Mouse (Mus musculus) right cerebral cortex, postnatal 10 days (tissue): Measurements from ENCODE around the gene Zfp644.
A peak's percentile ranks its signal among the peaks of the same experiment; 100 is the strongest.
"Not testable (repeated sequence)": the region's sequence is repeated elsewhere in the genome, so short reads cannot be mapped to it uniquely, and the experiment has no call there.

Source experiments
- DNase-seq, 2 experiments: peaks; one replicate each; pipeline ENCODE4 v3.0.0; 2021; ENCODE audit warnings: low spot score in 2 of 2

Gene Zfp644

GRCm38 (mm10) chr5:106696396-106697337 is at the start of gene Zfp644:
Gene Zfp644 (minus strand): TSS chr5:106697287.
- peak; percentile 93 to 94 for DNase-seq

GRCm38 (mm10) chr5:106739716-106740115 is 42.6 kb upstream of the Zfp644 start:
- DNase-seq: no peak

GRCm38 (mm10) chr5:106723487-106723886 is 26.4 kb upstream of the Zfp644 start:
- DNase-seq: no peak

- no peak for DNase-seq
Measured at GRCm38 (mm10) chr5:106722771-106723170, 25.7 kb upstream of the Zfp644 start.

- DNase-seq: peak; percentile 37 to 60
Measured at GRCm38 (mm10) chr5:106711870-106712277, 14.8 kb upstream of the Zfp644 start.

GRCm38 (mm10) chr5:106711220-106711726 is 14.2 kb upstream of the Zfp644 start:
- no peak for DNase-seq

- no peak for DNase-seq
Measured at GRCm38 (mm10) chr5:106710611-106711010, 13.5 kb upstream of the Zfp644 start.

- DNase-seq: no peak
Measured at GRCm38 (mm10) chr5:106710085-106710409, 13.0 kb upstream of the Zfp644 start.

- DNase-seq: no peak
Measured at GRCm38 (mm10) chr5:106709388-106710084, 12.4 kb upstream of the Zfp644 start.

GRCm38 (mm10) chr5:106706363-106706762 is 9.3 kb upstream of the Zfp644 start:
- DNase-seq: no peak

- DNase-seq: no peak
Measured at GRCm38 (mm10) chr5:106705162-106705561, 8.1 kb upstream of the Zfp644 start.

- DNase-seq: peak; percentile 78 to 82
Measured at GRCm38 (mm10) chr5:106695681-106696395, 1.2 kb downstream of the Zfp644 start.

GRCm38 (mm10) chr5:106695141-106695540 is 1.9 kb downstream of the Zfp644 start:
- no peak for DNase-seq

- DNase-seq: no peak
Measured at GRCm38 (mm10) chr5:106694683-106695082, 2.4 kb downstream of the Zfp644 start.

- no peak for DNase-seq
Measured at GRCm38 (mm10) chr5:106693034-106693433, 4.1 kb downstream of the Zfp644 start.

- DNase-seq: no peak
Measured at GRCm38 (mm10) chr5:106680636-106681458, 16.2 kb downstream of the Zfp644 start.

GRCm38 (mm10) chr5:106679659-106680058 is 17.4 kb downstream of the Zfp644 start:
- no peak for DNase-seq

GRCm38 (mm10) chr5:106678823-106679222 is 18.3 kb downstream of the Zfp644 start:
- not testable (repeated sequence) for DNase-seq

- no peak for DNase-seq
Measured at GRCm38 (mm10) chr5:106676784-106677183, 20.3 kb downstream of the Zfp644 start.

- DNase-seq: no peak
Measured at GRCm38 (mm10) chr5:106672597-106672996, 24.5 kb downstream of the Zfp644 start.

- no peak for DNase-seq
Measured at GRCm38 (mm10) chr5:106671893-106672292, 25.2 kb downstream of the Zfp644 start.
